Mouse (Mus musculus) mesoderm, embryonic 11.5 days (tissue): ENCODE results near the gene Mindy4b-ps.

Experiments used
- DNase-seq: peaks from one replicate; pipeline ENCODE4 v3.0.0-alpha.2; 2012; ENCODE audit warnings: low read depth, low spot score

The Mindy4b-ps gene

DNA sequence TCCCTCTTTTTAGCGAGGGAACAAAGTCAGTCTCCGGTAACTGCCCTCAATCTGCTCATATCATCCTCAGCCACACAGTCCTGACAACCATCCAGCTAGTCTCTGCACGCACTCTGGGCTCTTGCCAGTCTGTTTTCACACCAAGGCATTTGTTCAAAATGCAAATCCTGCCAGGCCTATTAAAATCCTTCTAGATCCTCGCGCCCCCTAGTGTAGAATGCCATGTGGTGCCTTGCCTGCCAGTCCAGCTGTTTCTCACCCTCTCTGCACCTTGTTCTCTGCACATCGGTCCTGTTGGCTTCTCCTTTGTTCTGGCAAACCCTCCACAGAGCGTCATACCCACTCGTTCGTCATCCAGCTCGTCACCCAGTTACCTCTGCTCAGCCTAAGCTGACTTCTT, 36.2 kb downstream of the Mindy4b-ps start:
- peak; percentile 56 for DNase-seq

DNA sequence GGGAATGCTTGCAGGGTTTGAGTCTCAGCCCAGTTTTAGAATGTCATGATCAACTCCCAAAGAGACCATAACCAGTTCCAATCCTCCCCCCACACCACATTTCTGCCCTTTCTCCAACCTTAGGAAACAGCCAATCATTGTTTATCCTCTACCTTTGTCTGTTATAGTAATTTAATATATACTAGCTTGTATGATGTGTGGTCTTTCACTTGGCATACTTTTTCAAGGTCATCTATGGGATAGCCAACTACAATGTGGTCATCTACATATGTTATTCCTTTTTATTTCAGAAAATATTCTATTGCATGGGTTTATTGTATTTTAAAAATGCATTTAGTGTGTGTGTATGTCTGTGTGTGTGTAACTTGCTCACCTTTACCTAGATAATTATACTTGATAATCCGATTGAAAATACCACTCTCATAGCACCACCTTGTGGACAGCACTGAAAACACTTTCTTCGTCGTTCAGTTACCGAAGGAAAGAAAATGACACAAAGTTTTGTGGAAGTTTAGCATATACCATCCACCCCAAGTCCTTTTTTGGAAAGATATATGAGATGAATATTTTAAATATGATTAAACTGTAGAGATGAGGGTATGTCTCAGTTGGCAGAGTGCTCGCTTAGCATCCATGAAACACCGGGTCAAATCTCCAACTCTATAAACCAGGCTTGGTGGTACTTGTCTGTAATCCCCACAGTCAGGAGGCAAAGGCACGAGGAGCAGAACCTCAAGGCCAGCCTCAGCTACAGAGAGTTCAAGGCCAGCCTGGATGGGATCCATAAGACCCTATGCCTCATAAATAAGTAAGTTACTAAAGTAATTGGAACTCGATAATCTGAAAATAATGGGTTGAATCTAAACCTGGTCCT, 37.7 kb downstream of the Mindy4b-ps start:
- no peak for DNase-seq

DNA sequence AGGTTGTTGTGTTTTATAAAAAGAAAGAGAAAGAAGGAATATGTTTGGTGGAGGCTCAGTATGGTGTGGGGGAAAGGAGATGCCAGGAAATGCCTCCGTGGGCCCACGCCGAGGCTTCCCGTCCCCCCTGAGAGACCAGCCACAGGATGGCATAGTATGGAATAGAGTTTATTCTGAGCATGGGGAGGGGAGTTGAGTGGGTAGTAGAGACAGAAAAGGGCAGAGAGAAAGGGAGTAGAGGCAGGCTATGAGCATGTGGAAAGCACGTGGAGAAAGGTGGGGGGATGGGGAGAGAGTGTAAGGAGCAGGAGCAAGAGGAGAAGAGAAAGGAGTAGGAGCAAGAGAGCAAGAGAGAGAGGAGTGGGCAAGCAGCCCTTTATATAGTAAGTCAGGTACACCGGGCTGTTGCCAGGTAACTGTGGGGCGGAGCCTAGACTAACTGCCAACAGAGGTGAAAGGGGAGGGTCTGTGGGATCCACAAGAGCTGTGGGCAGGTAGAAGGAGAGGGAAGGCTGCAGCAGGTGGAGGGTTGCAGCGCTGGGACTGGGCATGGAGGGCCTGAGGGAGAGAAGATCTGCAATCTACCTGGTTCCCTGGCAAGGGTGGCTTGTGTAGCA, 38.4 kb downstream of the Mindy4b-ps start:
- DNase-seq: no peak

DNA sequence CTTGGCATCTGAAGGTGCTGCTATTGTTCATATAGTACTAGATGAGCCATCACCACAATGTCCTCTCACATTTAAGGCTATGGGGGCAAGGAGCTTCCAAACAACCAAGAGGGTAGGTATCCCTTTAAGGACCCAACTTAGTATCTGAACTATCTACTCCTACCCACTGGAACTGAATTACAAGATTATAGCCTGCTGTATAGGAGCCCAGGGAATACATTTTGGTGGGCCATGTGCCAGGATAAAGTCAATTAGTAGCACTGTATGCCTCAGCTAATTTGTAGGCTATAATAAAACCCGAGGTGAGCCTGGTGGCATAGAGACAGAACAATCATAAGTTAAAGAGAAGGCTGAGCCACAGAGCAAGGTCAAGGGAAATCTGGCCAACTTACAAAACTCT, 65.7 kb downstream of the Mindy4b-ps start:
- no peak for DNase-seq

DNA sequence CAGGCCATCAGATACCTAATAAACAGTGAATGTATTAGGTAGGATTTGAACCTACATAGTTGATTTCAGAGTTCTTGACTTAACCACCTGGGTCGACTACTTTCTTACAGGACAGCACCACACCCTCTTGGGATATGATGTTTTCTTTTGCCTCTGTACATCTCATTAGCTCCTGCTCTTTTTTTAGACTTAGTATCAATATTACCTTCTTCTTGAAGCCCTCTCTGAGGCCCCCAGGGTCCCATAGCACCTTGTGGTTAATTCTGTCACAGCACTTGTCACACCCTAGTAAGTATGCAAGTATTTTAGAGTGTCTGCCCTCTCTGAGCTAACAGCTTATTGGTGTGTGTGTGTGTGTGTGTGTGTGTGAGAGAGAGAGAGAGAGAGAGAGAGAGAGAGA, 66.3 kb downstream of the Mindy4b-ps start:
- DNase-seq: no peak

DNA sequence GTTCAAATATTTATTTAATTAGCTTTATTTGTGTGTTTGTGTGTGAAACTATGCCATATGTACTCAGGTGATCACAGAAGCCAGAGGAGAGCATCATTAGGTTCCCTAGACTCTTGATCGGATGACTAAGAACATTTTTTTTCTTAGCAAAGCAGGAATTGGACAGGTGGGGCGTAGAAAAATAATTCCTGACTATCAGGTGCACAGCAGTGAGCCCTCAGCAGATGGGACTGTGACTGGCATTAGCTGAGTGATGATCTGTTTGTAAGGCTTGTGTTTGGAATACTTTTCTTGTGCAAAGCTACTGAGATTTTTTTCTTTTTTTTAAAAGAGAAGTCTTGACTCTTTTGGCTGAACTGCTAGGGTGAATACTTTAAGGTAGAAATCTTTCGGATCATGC, 67.8 kb downstream of the Mindy4b-ps start:
- no peak for DNase-seq

DNA sequence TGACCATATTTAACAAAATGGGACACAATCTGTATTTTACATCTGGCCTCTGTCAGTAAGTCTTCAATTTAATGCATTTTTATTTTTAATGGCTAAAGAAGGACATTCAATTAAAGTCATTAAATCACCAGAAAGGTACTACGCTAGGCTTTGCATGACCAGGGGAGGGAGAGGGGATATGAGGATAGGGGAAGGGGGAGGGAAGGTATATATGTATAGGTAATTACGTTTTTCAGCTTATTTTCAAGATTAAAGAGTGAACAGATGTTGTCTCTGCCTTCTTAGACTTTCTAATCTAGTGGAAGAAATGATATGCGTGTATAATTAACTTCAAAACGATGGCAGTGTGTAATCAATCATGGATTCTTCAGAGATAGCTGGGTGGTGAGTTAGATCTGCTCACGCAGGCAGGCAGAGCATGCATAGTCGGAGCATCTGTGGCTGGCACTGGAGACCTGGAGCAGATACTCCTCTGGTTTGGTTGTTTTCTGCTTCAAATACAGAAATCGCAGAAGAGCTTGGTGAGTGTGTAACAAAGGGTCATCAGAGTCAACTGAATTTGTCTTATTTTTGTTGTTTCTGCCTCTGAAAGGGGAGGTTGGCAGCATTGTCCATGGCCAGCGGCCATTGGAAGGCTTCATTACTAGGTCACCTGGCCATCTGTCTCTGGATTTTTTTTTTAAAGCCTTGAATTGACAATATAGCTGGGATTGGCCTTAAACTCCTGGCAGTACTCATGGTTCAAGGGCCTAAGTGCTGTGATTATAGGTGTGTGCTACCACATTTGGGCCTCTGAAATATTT, 70.1 kb downstream of the Mindy4b-ps start:
- no peak for DNase-seq

DNA sequence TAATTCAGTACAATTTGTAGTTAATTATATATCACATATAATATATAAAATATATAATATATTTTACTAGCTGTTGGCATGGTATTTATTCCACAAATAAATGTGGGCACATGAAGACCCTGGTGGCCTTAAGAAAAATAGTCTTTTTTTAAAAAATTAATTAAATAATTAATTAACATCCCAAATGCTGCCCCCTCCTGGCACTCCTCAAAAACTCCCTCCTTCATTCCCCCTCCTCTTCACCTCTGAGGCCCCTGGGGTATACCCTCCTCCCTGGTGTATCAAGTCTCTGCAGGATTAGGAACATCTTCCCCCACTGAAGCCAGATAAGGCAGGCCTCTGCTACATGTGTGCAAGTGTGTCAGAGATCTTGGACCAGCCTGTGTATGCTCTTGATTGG, 73.4 kb downstream of the Mindy4b-ps start:
- DNase-seq: no peak

DNA sequence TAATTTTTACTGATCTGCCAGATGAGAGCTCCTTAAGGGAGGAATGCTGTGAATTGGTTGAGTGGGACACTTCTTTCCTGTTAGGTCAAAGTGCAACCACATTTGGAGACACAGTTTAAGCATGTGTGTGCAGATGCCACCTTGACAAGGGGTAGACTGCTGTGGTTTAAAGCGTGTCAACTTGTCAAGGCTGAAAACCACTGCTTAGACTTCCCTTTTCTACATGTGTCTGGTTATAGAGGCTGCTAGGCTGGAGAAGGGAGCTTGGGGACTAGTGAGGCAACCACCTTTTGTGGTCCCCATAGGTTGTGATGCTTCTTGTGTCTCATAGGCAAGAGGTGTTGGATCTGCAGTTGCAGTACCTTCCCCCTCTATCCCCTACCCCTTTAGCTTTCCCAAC, 74.2 kb downstream of the Mindy4b-ps start:
- DNase-seq: no peak

DNA sequence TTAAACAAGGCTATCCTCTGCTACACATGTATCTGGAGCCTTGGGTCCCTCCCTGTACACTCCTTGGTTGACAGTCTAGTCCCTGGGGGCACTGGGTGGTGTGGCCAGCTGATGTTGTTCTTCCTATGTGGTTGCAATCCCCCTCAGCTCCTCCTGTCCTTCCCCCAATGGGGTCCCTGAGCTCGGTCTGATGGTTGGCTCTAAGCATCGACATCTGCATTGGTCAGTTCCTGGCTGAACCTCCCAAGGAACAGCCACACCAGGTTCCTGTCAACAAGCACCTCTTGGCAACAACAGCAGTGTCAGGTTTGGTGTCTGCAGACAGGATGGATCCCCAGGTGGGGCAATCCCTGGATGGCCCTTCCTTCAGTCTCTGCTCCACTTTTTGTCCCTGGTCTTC, 82.6 kb downstream of the Mindy4b-ps start:
- DNase-seq: no peak
